Mouse (Mus musculus) MEL (cell line): ENCODE data around the gene Gsn. TPM values are rescaled to one million over a fixed set of nuclear protein-coding genes. Genes with fewer than 3 reads are reported as not detected.

Source experiments
- DNase-seq: peaks from one replicate; pipeline ENCODE4 v3.0.0; 2011; ENCODE audit warnings: low read depth, low spot score
- H3K27ac ChIP-seq: 2 replicates; pipeline ENCODE4 v1.5.1; 2012; ENCODE audit warnings: low read depth, mild to moderate bottlenecking, control low read depth, low read length, moderate library complexity; ENCODE audit not compliant: control insufficient read depth
- H3K27me3 ChIP-seq, 2 experiments: fragments of 150-350 bp in 1 of 2; sonication (generic) in 1 of 2; 2 replicates each; pipeline ENCODE4 v1.6.1; 2012; ENCODE audit warnings: low read length in 2 of 2, mild to moderate bottlenecking in 2 of 2, improper control_type of control experiment in 1 of 2, moderate library complexity in 1 of 2; ENCODE audit not compliant: insufficient read depth in 2 of 2, control insufficient read depth in 1 of 2
- H3K36me3 ChIP-seq, 2 experiments: 2 replicates each; pipeline ENCODE4 v1.6.1; 2012 to 2014; ENCODE audit warnings: low read length in 2 of 2, improper control_type of control experiment in 1 of 2, inconsistent platforms in 1 of 2, mild to moderate bottlenecking in 1 of 2; ENCODE audit not compliant: insufficient read depth in 2 of 2, control insufficient read depth in 1 of 2
- H3K4me1 ChIP-seq, 2 experiments: fragments of 150-350 bp in 1 of 2; sonication (generic) in 1 of 2; 2 replicates each; pipeline ENCODE4 v1.6.1; 2012; ENCODE audit warnings: low read length in 2 of 2, improper control_type of control experiment in 1 of 2, mild to moderate bottlenecking in 1 of 2; ENCODE audit not compliant: insufficient read depth in 2 of 2, control insufficient read depth in 1 of 2
- H3K4me3 ChIP-seq, 2 experiments: fragments of 150-350 bp in 1 of 2; sonication (generic) in 1 of 2; 2 replicates each; pipeline ENCODE4 v1.5.1; 2012; ENCODE audit warnings: low read depth in 2 of 2, low read length in 2 of 2, mild to moderate bottlenecking in 2 of 2, moderate library complexity in 2 of 2, control low read depth in 1 of 2, improper control_type of control experiment in 1 of 2; ENCODE audit not compliant: control insufficient read depth in 1 of 2, insufficient read depth in 1 of 2
- H3K79me2 ChIP-seq: 2 replicates; pipeline ENCODE4 v1.6.1; 2012; ENCODE audit warnings: mild to moderate bottlenecking, low read length, moderate library complexity; ENCODE audit not compliant: control insufficient read depth, poor library complexity, insufficient read depth
- H3K9ac ChIP-seq: 2 replicates; pipeline ENCODE4 v1.6.1; 2012; ENCODE audit warnings: low read depth, mild to moderate bottlenecking, control low read depth, low read length, moderate library complexity; ENCODE audit not compliant: control insufficient read depth, poor library complexity, severe bottlenecking
- H3K9me3 ChIP-seq: fragments of 150-350 bp; sonication (generic); replicated peaks from 2 replicates; pipeline ENCODE4 v1.6.1; 2012; ENCODE audit warnings: mild to moderate bottlenecking, low read length, improper control_type of control experiment, moderate library complexity; ENCODE audit not compliant: insufficient read depth
- BHLHE40 ChIP-seq: IDR thresholded peaks from 2 replicates; pipeline ENCODE4 v1.6.1; 2012; ENCODE audit warnings: low read depth, mild to moderate bottlenecking, inconsistent platforms, low read length, improper control_type of control experiment, borderline replicate concordance
- CHD1 ChIP-seq: IDR thresholded peaks from 2 replicates; pipeline ENCODE4 v1.6.1; 2012; ENCODE audit warnings: low read depth, mild to moderate bottlenecking, inconsistent platforms, low read length, improper control_type of control experiment
- CTCF ChIP-seq, 3 experiments: IDR thresholded peaks in 2 of 3; conservative IDR thresholded peaks in 1 of 3; 2 replicates each; pipeline ENCODE4 v1.5.1; 2011 to 2012; ENCODE audit warnings: low read length in 3 of 3, low read depth in 2 of 3, mild to moderate bottlenecking in 2 of 3, improper control_type of control experiment in 1 of 3, inconsistent platforms in 1 of 3, mixed read lengths in 1 of 3, moderate library complexity in 1 of 3; ENCODE audit not compliant: control insufficient read depth in 1 of 3, insufficient read depth in 1 of 3, poor library complexity in 1 of 3, severe bottlenecking in 1 of 3
- E2F4 ChIP-seq: IDR thresholded peaks from 2 replicates; pipeline ENCODE4 v1.6.1; 2011; ENCODE audit warnings: low read depth, low read length, improper control_type of control experiment, borderline replicate concordance
- ELF1 ChIP-seq: IDR thresholded peaks from 2 replicates; pipeline ENCODE4 v1.6.1; 2014; ENCODE audit warnings: low read depth, mild to moderate bottlenecking, inconsistent platforms, low read length, improper control_type of control experiment, moderate library complexity
- EP300 ChIP-seq, 2 experiments: IDR thresholded peaks; 2 replicates each; pipeline ENCODE4 v1.6.1; 2011; ENCODE audit warnings: improper control_type of control experiment in 2 of 2, low read length in 2 of 2, low read depth in 1 of 2, mild to moderate bottlenecking in 1 of 2
- ETS1 ChIP-seq: IDR thresholded peaks from 2 replicates; pipeline ENCODE4 v1.6.1; 2012; ENCODE audit warnings: low read depth, mild to moderate bottlenecking, inconsistent platforms, low read length, improper control_type of control experiment, moderate library complexity
- GABPA ChIP-seq: IDR thresholded peaks from 2 replicates; pipeline ENCODE4 v1.6.1; 2012; ENCODE audit warnings: low read depth, mild to moderate bottlenecking, inconsistent platforms, low read length, improper control_type of control experiment, moderate library complexity
- GATA1 ChIP-seq: IDR thresholded peaks from 2 replicates; pipeline ENCODE4 v1.6.1; 2011; ENCODE audit warnings: low read depth, low read length, improper control_type of control experiment
- HCFC1 ChIP-seq: IDR thresholded peaks from 2 replicates; pipeline ENCODE4 v1.6.1; 2012; ENCODE audit warnings: low read depth, mild to moderate bottlenecking, inconsistent platforms, low read length, improper control_type of control experiment, moderate library complexity
- KAT2A ChIP-seq: conservative IDR thresholded peaks from 2 replicates; pipeline ENCODE4 v1.6.1; 2012; ENCODE audit warnings: low read depth, low read length, improper control_type of control experiment, inconsistent platforms
- MAFK ChIP-seq: IDR thresholded peaks from 2 replicates; pipeline ENCODE4 v1.6.1; 2011; ENCODE audit warnings: low read depth, mild to moderate bottlenecking, low read length, improper control_type of control experiment, borderline replicate concordance
- MEF2A ChIP-seq: IDR thresholded peaks from 2 replicates; pipeline ENCODE4 v1.6.1; 2014; ENCODE audit warnings: low read depth, mild to moderate bottlenecking, inconsistent platforms, low read length, improper control_type of control experiment; ENCODE audit not compliant: poor library complexity, insufficient replicate concordance, severe bottlenecking; ENCODE audit errors: extremely low read depth
- MXI1 ChIP-seq: IDR thresholded peaks from 2 replicates; pipeline ENCODE4 v1.6.1; 2011; ENCODE audit warnings: mild to moderate bottlenecking, low read depth, low read length, improper control_type of control experiment
- MYB ChIP-seq: IDR thresholded peaks from 2 replicates; pipeline ENCODE4 v1.6.1; 2011; ENCODE audit warnings: mild to moderate bottlenecking, low read depth, low read length, improper control_type of control experiment
- MYC ChIP-seq: IDR thresholded peaks from 2 replicates; pipeline ENCODE4 v1.6.1; 2011; ENCODE audit warnings: low read depth, mild to moderate bottlenecking, low read length, improper control_type of control experiment, moderate library complexity
- NELFE ChIP-seq: IDR thresholded peaks from 2 replicates; pipeline ENCODE4 v1.6.1; 2011; ENCODE audit warnings: low read depth, low read length, improper control_type of control experiment
- POLR2A ChIP-seq, 2 experiments: IDR thresholded peaks; 2 replicates each; pipeline ENCODE4 v1.6.1; 2011 to 2012; ENCODE audit warnings: low read length in 2 of 2, mild to moderate bottlenecking in 2 of 2, control low read depth in 1 of 2, improper control_type of control experiment in 1 of 2, low read depth in 1 of 2, moderate library complexity in 1 of 2; ENCODE audit not compliant: control insufficient read depth in 1 of 2, insufficient read depth in 1 of 2, poor library complexity in 1 of 2
- POLR2AphosphoS5 ChIP-seq: IDR thresholded peaks from 2 replicates; pipeline ENCODE4 v1.6.1; 2012; ENCODE audit warnings: low read depth, borderline replicate concordance, mild to moderate bottlenecking, inconsistent platforms, low read length, moderate library complexity, mixed read lengths
- RCOR1 ChIP-seq: IDR thresholded peaks from 2 replicates; pipeline ENCODE4 v1.6.1; 2012; ENCODE audit warnings: low read depth, mild to moderate bottlenecking, inconsistent platforms, low read length, improper control_type of control experiment
- SIN3A ChIP-seq: IDR thresholded peaks from 2 replicates; pipeline ENCODE4 v1.6.1; 2012; ENCODE audit warnings: low read length, improper control_type of control experiment, inconsistent platforms
- SMC3 ChIP-seq: IDR thresholded peaks from 2 replicates; pipeline ENCODE4 v1.6.1; 2011; ENCODE audit warnings: low read depth, low read length, improper control_type of control experiment
- TAL1 ChIP-seq: IDR thresholded peaks from 2 replicates; pipeline ENCODE4 v1.6.1; 2012; ENCODE audit warnings: mild to moderate bottlenecking, inconsistent platforms, low read length, moderate library complexity, mixed read lengths
- TBP ChIP-seq: IDR thresholded peaks from 2 replicates; pipeline ENCODE4 v1.8.0; 2011; ENCODE audit warnings: low read depth, low read length, improper control_type of control experiment
- TCF12 ChIP-seq: IDR thresholded peaks from 2 replicates; pipeline ENCODE4 v1.6.1; 2014; ENCODE audit warnings: low read depth, mild to moderate bottlenecking, inconsistent platforms, low read length, improper control_type of control experiment, moderate library complexity
- UBTF ChIP-seq: IDR thresholded peaks from 2 replicates; pipeline ENCODE4 v1.6.1; 2012; ENCODE audit warnings: low read depth, mild to moderate bottlenecking, inconsistent platforms, low read length, improper control_type of control experiment, moderate library complexity, borderline replicate concordance; ENCODE audit not compliant: insufficient read depth
- USF2 ChIP-seq, 2 experiments: IDR thresholded peaks; 2 replicates each; pipeline ENCODE4 v1.6.1; 2011 to 2012; ENCODE audit warnings: improper control_type of control experiment in 2 of 2, low read length in 2 of 2, borderline replicate concordance in 1 of 2, inconsistent platforms in 1 of 2, low read depth in 1 of 2, mild to moderate bottlenecking in 1 of 2; ENCODE audit not compliant: insufficient read depth in 1 of 2
- ZC3H11A ChIP-seq: IDR thresholded peaks from 2 replicates; pipeline ENCODE4 v1.6.1; 2012; ENCODE audit warnings: low read depth, mild to moderate bottlenecking, inconsistent platforms, low read length, improper control_type of control experiment
- ZMIZ1 ChIP-seq: IDR thresholded peaks from 2 replicates; pipeline ENCODE4 v1.6.1; 2012; ENCODE audit warnings: low read depth, mild to moderate bottlenecking, inconsistent platforms, low read length, improper control_type of control experiment, moderate library complexity
- polyA plus RNA-seq, 2 experiments: library from polyadenylated mRNA; stranded (reverse) in 1 of 2; unstranded in 1 of 2; fragments of >175 nt in 1 of 2; fragments of >200 nt in 1 of 2; gene quantifications; 2 replicates each; pipeline versions ENCODE4 v1.2.1 to v1.2.4; 2012; ENCODE audit warnings: low replicate concordance in 2 of 2, low read depth in 1 of 2; ENCODE audit not compliant: insufficient read length in 2 of 2, insufficient read depth in 1 of 2, missing spikeins in 1 of 2
- total RNA-seq: library from RNA; depleted of rRNA; stranded (reverse); fragments of 300-350 nt; gene quantifications from 2 replicates; pipeline ENCODE4 v1.2.3, GENCODE M21; 2012

The Gsn gene
- total and polyA plus RNA-seq, 3 experiments: 8.0 to 8.2 TPM; not detected in 1

GRCm38 (mm10) chr2:35260291-35260690, 4.1 kb downstream of the Gsn start:
- H3K4me1 ChIP-seq: peaks cover 19 to 42% of the 10 kb centered on the region in 2 experiments
- H3K27me3 ChIP-seq: no peaks in the 10 kb centered on the region
- DNase-seq: peak; percentile 68
- peak overlapping the region; percentile 72 for H3K9ac ChIP-seq
- peak overlapping the region; percentile 67 to 68 for H3K4me3 ChIP-seq
- H3K36me3 ChIP-seq: peaks cover 0 to 32% of the 10 kb centered on the region in 2 experiments; a peak in 2 of 4 replicates
- no peaks in the 10 kb centered on the region for H3K79me2 ChIP-seq
- TF ChIP-seq MYC (no peak), MYB (no peak), MEF2A (no peak), ELF1 (no peak), USF2 (IDR thresholded peaks at IDR 0.05; ENCODE audit: borderline replicate concordance in 1 of 2, insufficient read depth in 1 of 2, low read depth in 1 of 2, low read length in 2 of 2) (no peak), CHD1 (no peak), TBP (no peak), RCOR1 (no peak), KAT2A (no peak), POLR2AphosphoS5 (no peak), GATA1 (no peak), MAFK (no peak)
- TF ChIP-seq, all 39 proteins: peak for 0
- Histone ChIP-seq H3K9me3 (no peaks in the 10 kb centered on the region), H3K27ac (peak overlapping the region; percentile 73)

- Histone ChIP-seq H3K9ac (no peak overlapping the region), H3K79me2 (no peaks in the 10 kb centered on the region), H3K9me3 (no peaks in the 10 kb centered on the region), H3K27me3 (no peaks in the 10 kb centered on the region), H3K36me3 (peaks cover 0 to 27% of the 10 kb centered on the region in 2 experiments; a peak in 2 of 4 replicates), H3K27ac (peak overlapping the region; percentile 26), H3K4me1 (peaks cover 14 to 26% of the 10 kb centered on the region in 2 experiments), H3K4me3 (no peak overlapping the region)
- DNase-seq: peak; percentile 81
- TF ChIP-seq ZC3H11A (no peak), EP300 (IDR thresholded peaks at IDR 0.05; ENCODE audit: low read depth in 1 of 2, low read length in 2 of 2) (peak; percentile 41 to 59; a peak in 3 of 4 replicates), MYC (peak; percentile 66; the same call in 1 of the 2 replicates), SIN3A (no peak; the same call in 1 of the 2 replicates), ETS1 (peak; percentile 82), MYB (no peak), BHLHE40 (peak; percentile 67; the same call in 1 of the 2 replicates), MAFK (peak; percentile 51; the same call in 1 of the 2 replicates), GABPA (peak; percentile 62; the same call in 1 of the 2 replicates), TAL1 (peak; percentile 67), POLR2A (IDR thresholded peaks at IDR 0.05; ENCODE audit: control insufficient read depth in 1 of 2, insufficient read depth in 1 of 2, low read depth in 1 of 2, low read length in 2 of 2, poor library complexity in 1 of 2) (no peak), UBTF (no peak), RCOR1 (peak; percentile 11; the same call in 1 of the 2 replicates), E2F4 (no peak), SMC3 (no peak), ZMIZ1 (no peak), USF2 (IDR thresholded peaks at IDR 0.05; ENCODE audit: borderline replicate concordance in 1 of 2, insufficient read depth in 1 of 2, low read depth in 1 of 2, low read length in 2 of 2) (no peak), MXI1 (peak; percentile 35; the same call in 1 of the 2 replicates), CTCF (IDR thresholded peaks at IDR 0.05 in 2 of 3, conservative IDR thresholded peaks at IDR 0.05 in 1 of 3; ENCODE audit: control insufficient read depth in 1 of 3, insufficient read depth in 1 of 3, low read depth in 2 of 3, low read length in 3 of 3, poor library complexity in 1 of 3, severe bottlenecking in 1 of 3) (no peak), HCFC1 (no peak), MEF2A (no peak), TCF12 (peak; percentile 70), NELFE (no peak), GATA1 (peak; percentile 71), KAT2A (0 out of 2 replicates have a peak, but pooled peaks have one; percentile 17)
These were observed 7.9 kb downstream of the Gsn start for GRCm38 (mm10) chr2:35264095-35264494.
